Mouse (Mus musculus) hindbrain, embryonic 10.5 days (tissue): ENCODE results near the gene Pdf. TPM values are rescaled to one million over a fixed set of nuclear protein-coding genes. Genes with fewer than 3 reads are reported as not detected.

Experiments
- DNase-seq: peaks from one replicate; pipeline ENCODE4 v3.0.0-alpha.2; 2017; ENCODE audit warnings: low spot score
- H3K27ac ChIP-seq: fragments of 300-500 bp; sonication (generic); 2 replicates; pipeline ENCODE4 v1.5.1; 2016; ENCODE audit warnings: mild to moderate bottlenecking, moderate library complexity
- H3K27me3 ChIP-seq: fragments of 300-500 bp; sonication (generic); 2 replicates; pipeline ENCODE4 v1.6.1; 2016; ENCODE audit warnings: mild to moderate bottlenecking; ENCODE audit not compliant: poor library complexity, insufficient read depth, severe bottlenecking
- H3K36me3 ChIP-seq: fragments of 300-500 bp; sonication (generic); 2 replicates; pipeline ENCODE4 v1.6.1; 2016; ENCODE audit warnings: mild to moderate bottlenecking, moderate library complexity
- H3K4me1 ChIP-seq: fragments of 300-500 bp; sonication (generic); replicated peaks from 2 replicates; pipeline ENCODE4 v1.6.1; 2016; ENCODE audit warnings: mild to moderate bottlenecking
- H3K4me3 ChIP-seq: fragments of 300-500 bp; sonication (generic); 2 replicates; pipeline ENCODE4 v1.5.1; 2016; ENCODE audit warnings: mild to moderate bottlenecking, moderate library complexity
- H3K9me3 ChIP-seq: fragments of 300-500 bp; sonication (generic); 2 replicates; pipeline ENCODE4 v1.6.1; 2016; ENCODE audit warnings: mild to moderate bottlenecking, moderate library complexity
- WGBS: fragments of 180-500 bp; shearing (Covaris S2); methylation state at CpG from one replicate; pipeline ENCODE4 v1.1.7; 2016; 5-methylcytosine and 5-hydroxymethylcytosine counted together
- polyA plus RNA-seq: library from polyadenylated mRNA; unstranded; fragments of >200 nt; fragmentation: Nextera tagmentation; extraction: Ambion mirVana; gene quantifications from 2 replicates; pipeline ENCODE4 v1.2.1, GENCODE M21; 2016

The Pdf gene
- 50.7 and 58.1 TPM in 2 replicates for polyA plus RNA-seq

DNA sequence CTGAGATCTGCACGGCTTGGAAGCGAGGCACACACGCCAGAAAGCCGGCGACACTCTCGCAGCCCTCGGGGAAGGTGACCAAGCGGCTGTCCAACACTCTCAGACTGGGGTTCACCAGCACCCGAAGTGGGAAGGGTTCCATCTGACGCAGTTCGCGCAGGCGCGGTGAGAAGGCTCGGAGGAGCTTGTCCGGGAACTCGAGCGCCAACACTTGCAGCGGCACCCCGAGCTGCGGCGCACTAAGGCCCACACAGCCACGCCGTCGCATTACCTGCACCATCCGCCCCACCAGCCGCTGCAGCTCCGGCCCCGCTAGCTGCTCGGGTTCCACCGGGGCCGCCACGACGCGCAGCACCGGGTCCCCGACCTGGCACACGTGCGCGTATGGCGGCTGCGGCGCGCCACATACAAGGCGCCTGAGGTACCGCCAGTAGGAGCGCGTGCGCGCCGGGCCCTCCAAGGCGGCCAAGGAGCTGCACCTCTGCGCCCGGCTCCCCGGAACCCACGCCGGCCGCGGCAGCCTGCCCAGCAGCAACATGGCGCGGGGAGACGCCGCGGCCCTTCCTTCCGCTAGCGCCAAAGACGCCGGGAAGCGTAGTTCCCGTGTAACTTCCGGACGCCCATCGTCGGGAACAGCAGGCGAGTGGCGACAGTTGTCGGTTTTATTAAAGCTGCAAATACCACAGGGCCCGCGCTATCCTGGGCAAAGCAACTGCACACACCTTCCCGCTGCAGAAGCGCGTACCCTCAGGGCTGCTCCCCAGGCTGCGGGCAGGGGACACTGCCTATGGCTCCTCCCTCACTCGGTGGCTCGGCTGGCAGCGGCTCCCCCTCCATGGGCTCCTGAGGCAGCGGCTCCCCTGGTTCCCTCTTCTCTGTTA, at the start of gene Pdf:
TSS of gene Pdf (minus strand) at position 554 of the 881 bp plus-strand sequence.
- H3K36me3 ChIP-seq = peaks cover 85% of the 10 kb centered on the region

DNA sequence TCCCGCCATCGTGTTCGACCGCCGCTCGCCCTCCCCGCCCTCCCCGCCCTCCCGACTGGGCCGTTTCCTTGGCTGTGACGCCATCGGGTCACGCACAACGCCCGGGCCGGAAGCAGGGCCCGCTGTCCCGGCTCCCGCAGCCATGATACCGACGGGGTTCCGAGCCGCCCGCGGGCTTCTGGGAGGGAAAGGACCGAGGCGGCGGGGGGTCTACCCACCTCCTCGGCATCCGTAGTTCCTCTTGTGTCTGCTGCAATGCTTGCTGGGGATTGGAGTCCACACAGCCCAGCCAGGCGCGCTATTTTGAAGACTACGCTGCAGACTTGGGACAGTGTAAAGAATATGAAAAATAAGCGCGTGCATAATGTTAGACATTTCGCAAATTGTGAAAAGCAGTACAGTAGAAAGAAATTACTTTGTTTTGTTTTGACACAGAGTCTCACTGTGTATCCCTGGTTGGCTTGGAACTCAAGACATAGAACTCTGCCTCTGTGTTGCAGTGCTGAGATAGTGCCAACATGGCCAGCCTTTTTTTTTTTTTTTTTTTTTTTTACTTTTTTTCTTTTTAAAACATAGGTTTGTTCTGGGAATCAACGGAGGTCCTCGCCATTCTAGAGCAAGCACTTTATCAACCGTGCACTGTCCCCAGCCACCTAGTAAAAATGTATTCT, 48.1 kb upstream of the Pdf start, which contains the start of gene Terf2:
TSS of gene Terf2 (minus strand) at position 182 of the 671 bp plus-strand sequence.
- Histone ChIP-seq H3K27me3 (no peaks in the 10 kb centered on the region), H3K4me3 (peak within 1 kb of the TSS; percentile 86), H3K4me1 (peaks cover 22% of the 10 kb centered on the region), H3K36me3 (peaks cover 31% of the 10 kb centered on the region), H3K9me3 (no peaks in the 10 kb centered on the region), H3K27ac (peak within 1 kb of the TSS; percentile 97)
- 4% methylated on average over 39 of the region's 39 CpGs for WGBS
- peak; percentile 96 for DNase-seq

More for the DNA sequence above, at the start of gene Pdf:
- Histone ChIP-seq H3K27me3 (no peaks in the 10 kb centered on the region), H3K9me3 (no peaks in the 10 kb centered on the region), H3K4me1 (peaks cover 25% of the 10 kb centered on the region), H3K4me3 (peak within 1 kb of the TSS; percentile 88), H3K27ac (peak within 1 kb of the TSS; percentile 96)
- WGBS = under 1% methylated on average over 87 of the region's 87 CpGs
- DNase-seq = peak; percentile 78

DNA sequence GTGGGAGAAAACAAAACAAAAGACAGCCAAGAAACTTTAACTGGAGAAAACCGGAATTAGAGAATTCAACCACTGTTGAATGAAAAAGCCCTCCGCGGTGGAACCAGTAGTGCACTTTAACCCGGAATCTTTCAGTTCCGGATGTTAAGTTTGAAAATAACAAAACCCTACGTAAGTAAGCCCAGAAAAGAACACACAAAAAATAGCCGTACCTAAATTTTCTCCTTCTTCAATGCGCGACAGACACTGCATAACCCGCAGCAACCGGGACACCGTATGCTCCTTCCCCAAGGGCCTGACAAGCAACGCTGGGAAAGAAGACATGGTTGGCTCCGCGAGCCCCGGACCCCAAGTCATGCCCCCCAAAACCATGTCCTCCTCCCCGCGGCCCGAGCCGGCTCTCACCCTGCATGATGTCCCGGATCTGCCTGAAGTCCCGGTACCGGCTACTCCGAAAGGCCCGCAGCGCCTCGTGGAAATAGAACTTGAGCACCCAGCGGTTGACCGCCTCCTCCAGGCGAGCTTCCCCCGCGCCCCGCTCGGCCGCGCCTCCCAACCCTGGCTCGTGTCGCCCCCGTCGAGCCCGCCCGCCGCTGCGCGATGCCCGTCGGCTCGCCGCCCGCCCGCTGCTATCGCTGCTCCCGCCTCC, 47.4 kb upstream of the Pdf start:
- no peaks in the 10 kb centered on the region for H3K9me3 ChIP-seq
- DNase-seq = no peak
- no peaks in the 10 kb centered on the region for H3K27me3 ChIP-seq
- H3K36me3 ChIP-seq = peaks cover 37% of the 10 kb centered on the region
- H3K27ac ChIP-seq = peak overlapping the region; percentile 97
- H3K4me1 ChIP-seq = peaks cover 22% of the 10 kb centered on the region
- H3K4me3 ChIP-seq = peak overlapping the region; percentile 86
- WGBS = 1% methylated on average over 53 of the region's 53 CpGs

DNA sequence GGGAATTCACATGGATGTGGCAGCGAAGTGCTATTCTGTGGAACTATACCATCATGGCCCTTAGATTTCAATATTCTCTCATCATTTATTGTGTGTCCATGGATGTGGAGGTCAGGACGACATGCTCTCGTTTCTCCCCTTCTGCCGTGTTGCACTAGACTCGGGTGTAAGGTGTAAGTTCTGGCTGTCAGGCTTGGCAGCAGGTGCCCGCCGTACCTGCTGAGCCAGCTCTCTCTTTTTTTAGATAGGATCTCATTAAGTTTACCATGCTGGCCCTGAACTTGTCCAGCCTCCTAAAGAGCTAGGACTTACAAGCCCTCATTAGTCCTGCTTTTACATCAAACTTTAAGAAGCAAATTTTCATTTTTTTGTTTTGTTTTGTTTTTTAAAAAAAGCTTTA, 42.1 kb upstream of the Pdf start:
- H3K27ac ChIP-seq = no peak overlapping the region
- H3K27me3 ChIP-seq = no peaks in the 10 kb centered on the region
- H3K4me1 ChIP-seq = peaks cover 18% of the 10 kb centered on the region
- H3K4me3 ChIP-seq = no peak overlapping the region
- H3K36me3 ChIP-seq = peaks cover 88% of the 10 kb centered on the region
- WGBS = 94% methylated on average over 7 of the region's 7 CpGs
- peaks cover 4% of the 10 kb centered on the region; the same call in 1 of the 2 replicates for H3K9me3 ChIP-seq
- DNase-seq = no peak

DNA sequence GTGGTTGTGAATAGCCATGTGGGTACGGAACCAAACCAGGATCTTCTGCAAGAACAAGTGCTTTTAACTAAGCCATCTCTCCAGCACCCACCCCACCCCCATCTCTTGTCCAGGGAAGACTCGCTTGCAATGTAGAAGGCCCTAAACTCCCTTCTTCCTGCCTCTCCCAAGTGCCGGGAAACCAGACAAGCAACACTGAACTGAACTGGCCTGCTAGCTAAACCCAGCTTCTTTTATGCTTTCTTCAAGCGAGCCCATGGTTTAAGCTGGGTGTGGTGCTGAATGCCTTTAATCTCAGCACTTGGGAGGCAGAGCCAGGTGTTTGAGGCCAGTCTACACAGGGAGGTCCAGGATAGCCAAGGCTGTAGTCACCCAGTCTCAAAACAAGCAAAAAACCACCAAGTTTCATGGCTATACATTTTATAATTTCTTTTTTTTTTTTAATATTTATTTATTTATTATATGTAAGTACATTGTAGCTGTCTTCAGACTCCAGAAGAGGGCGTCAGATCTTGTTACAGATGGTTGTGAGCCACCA, 40.2 kb upstream of the Pdf start:
- peaks cover 96% of the 10 kb centered on the region for H3K36me3 ChIP-seq
- no peak overlapping the region for H3K27ac ChIP-seq
- H3K9me3 ChIP-seq = peaks cover 4% of the 10 kb centered on the region; the same call in 1 of the 2 replicates
- 94% methylated on average over 5 of the region's 5 CpGs for WGBS
- no peaks in the 10 kb centered on the region for H3K4me1 ChIP-seq
- no peak overlapping the region for H3K4me3 ChIP-seq
- H3K27me3 ChIP-seq = no peaks in the 10 kb centered on the region
- DNase-seq = no peak

DNA sequence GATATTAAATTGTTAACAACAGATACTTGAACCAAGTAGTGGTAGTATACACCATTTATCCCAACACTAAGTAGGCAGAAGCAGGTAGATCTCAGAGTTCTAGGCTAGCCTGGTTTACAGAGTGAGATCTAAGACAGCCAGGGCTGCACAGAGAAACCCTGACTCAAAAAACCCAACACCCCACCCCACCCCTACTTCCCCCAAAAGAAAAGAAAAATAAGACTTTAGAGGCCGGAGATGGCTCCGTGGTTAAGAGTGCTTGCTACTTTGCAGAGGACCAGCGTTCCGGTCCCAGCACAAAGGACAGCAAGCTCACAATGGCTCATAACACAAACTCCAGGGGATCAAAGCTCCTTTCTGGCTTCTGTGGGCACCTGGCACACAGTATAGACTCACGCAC, 37.6 kb upstream of the Pdf start:
- H3K4me1 ChIP-seq = no peaks in the 10 kb centered on the region
- no peaks in the 10 kb centered on the region for H3K27me3 ChIP-seq
- peaks cover 4% of the 10 kb centered on the region; the same call in 1 of the 2 replicates for H3K9me3 ChIP-seq
- no peak for DNase-seq
- no peak overlapping the region for H3K4me3 ChIP-seq
- peaks cover 97% of the 10 kb centered on the region for H3K36me3 ChIP-seq
- no peak overlapping the region for H3K27ac ChIP-seq
- WGBS = 97% methylated on average over 5 of the region's 5 CpGs

DNA sequence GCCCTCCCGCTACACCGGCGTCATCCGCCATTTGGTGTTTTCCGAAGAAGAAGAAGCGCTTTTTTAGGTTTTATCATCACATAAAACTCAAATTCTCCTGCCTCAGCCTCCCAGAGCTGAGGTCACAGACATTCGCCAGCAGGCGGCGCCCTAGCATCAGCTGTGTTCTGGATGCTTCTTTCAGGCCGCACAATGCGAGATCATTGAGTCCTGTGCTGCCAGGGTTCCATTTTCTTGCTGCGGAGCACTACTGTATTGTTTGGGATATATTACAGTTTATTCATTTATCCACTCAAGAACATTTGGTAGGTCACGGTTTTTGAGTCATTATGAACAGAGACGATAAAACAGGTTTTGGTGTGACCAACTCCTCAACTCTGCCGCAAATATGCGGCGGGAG, 36.9 kb upstream of the Pdf start:
- Histone ChIP-seq H3K4me1 (no peaks in the 10 kb centered on the region), H3K36me3 (peaks cover 97% of the 10 kb centered on the region)
- 96% methylated on average over 17 of the region's 17 CpGs for WGBS

DNA sequence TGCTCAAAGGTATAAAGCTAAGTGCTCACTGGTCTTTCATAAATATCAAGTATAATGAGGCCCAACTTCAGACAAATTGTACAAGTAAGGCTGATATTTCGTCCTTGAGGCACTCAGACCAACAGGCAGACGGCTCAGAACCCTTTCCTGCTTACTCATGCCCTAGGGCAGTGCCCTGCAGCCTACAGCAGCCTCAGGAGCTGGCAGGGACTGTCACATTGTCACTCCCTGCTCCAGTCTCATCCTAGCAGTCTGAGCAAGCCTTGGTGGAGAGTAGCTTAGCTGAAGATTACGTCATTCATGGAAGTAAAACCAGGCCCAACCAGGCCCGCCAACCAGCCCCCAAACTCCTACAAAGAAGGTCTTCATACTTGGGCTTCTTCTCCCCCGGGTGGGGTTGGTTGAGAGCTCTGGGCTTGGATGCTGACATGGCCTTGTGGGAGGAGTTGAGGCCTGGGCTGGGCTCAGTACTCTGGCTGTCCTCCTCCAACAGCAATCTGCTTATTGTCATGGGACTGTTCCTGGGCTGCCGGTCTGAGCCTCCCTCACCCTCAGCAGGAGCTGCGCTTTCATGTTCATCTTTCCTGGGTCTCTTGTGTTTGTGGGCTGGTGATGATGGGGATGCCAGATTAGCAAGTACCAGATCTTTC, 27.9 kb upstream of the Pdf start:
- WGBS = 94% methylated on average over 7 of the region's 7 CpGs
- no peak overlapping the region for H3K4me3 ChIP-seq
- H3K36me3 ChIP-seq = peaks cover 99% of the 10 kb centered on the region

More for the DNA sequence above, 36.9 kb upstream of the Pdf start:
- Histone ChIP-seq H3K27me3 (no peaks in the 10 kb centered on the region), H3K4me3 (no peak overlapping the region), H3K9me3 (peaks cover 4% of the 10 kb centered on the region; the same call in 1 of the 2 replicates), H3K27ac (no peak overlapping the region)
- DNase-seq = no peak

DNA sequence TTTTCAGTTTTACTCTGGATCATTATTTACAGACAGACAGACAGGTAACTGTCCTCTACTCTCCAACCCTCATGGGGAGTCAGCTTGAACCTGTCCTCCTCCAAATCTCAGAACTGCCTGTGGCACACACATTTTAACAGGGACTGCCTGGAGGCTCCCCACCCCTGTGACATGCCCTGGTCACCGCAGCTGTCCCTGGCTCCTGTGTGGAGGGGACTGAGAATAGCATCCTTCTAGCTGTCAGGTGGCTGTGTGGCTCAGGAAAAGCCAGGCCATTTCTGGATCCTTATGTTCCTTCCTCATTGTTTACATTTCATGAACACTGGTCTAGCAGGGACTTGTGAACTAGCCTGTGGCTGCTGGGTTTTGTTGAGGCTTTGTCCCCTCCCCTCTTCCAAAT, 25.7 kb upstream of the Pdf start:
- 88% methylated on average over 1 of the region's 1 CpGs for WGBS
- peaks cover 98% of the 10 kb centered on the region for H3K36me3 ChIP-seq

More for the DNA sequence above, 27.9 kb upstream of the Pdf start:
- no peak for DNase-seq
- no peaks in the 10 kb centered on the region for H3K27me3 ChIP-seq
- no peaks in the 10 kb centered on the region for H3K4me1 ChIP-seq
- no peaks in the 10 kb centered on the region for H3K9me3 ChIP-seq
- H3K27ac ChIP-seq = no peak overlapping the region

DNA sequence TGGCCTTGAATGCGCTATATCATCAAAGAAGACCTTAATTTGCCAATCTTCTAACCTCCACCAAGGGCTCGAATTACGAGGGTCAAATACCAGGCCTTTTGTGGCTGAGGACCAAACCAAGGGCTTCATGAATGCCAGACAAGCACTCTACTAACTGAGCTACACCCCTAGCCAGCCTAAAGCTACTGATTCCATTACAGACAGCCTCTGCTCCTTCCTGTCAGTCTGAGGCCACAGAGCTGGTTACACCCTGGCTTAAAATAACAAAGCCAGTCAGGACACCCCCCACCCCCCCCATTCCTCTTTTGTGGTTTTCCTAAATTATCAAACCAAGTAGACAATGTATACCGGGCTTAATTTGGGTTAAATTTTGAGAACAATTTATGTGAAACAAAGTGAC, 25.3 kb upstream of the Pdf start:
- 88% methylated on average over 4 of the region's 4 CpGs for WGBS
- H3K4me3 ChIP-seq = no peak overlapping the region

More for the DNA sequence above, 25.7 kb upstream of the Pdf start:
- DNase-seq = no peak
- Histone ChIP-seq H3K27me3 (no peaks in the 10 kb centered on the region), H3K4me1 (no peaks in the 10 kb centered on the region), H3K27ac (no peak overlapping the region), H3K9me3 (no peaks in the 10 kb centered on the region), H3K4me3 (no peak overlapping the region)

DNA sequence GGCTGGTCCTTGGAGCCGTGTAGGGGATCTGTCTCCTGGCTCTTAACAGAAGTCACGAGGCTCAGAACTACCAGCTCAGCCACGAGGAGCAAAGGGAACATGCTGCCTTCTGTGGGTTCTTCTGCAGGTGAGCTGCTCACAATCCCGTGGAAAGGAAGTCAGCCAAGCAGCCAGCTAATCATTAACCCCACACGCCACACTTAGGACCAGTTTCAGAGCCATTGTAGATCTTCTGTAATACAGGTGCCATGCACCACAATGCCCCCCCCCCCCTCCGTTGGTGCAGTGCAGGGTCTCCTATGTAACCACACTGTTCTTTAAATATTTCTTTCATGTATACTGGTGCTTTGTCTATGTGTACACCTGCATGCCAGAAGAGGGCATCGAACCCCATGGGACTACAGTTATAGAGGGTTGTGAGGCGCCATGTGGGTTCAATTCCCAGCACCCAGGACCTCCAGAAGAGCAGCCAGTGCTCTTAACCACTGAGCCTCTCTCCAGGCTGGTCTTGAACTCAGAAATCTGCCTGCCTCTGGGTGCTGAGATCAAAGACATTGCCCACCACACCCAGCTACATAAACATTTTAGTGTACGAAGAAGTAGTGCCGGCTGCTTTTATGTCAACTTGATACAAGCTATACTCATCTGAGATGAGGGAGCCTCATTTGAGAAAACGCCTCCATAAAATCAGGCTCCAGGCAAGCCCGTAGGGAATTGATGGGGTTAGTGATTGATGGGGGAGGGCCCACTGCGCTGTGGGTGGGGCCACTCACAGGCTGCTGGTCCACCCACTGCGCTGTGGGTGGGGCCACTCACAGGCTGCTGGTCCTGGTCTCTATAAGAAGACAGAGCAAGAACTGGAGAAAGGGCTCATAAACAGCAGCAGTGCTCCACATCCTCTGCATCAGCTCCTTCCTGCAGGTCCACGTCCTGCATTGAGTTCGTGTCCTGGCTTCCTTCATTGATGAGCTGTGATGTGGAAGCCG, 17.4 kb upstream of the Pdf start, which contains the start of gene Tmed6:
TSS of gene Tmed6 (minus strand) at position 134 of the 986 bp plus-strand sequence.
- no peaks in the 10 kb centered on the region for H3K27me3 ChIP-seq
- no peaks in the 10 kb centered on the region for H3K4me1 ChIP-seq
- H3K4me3 ChIP-seq = no peak within 1 kb of the TSS
- H3K36me3 ChIP-seq = peaks cover 25% of the 10 kb centered on the region
- H3K9me3 ChIP-seq = no peaks in the 10 kb centered on the region
- no peak within 1 kb of the TSS for H3K27ac ChIP-seq
- 66% methylated on average over 17 of the region's 17 CpGs for WGBS
- DNase-seq = no peak

More for the DNA sequence above, 25.3 kb upstream of the Pdf start:
- H3K27me3 ChIP-seq = no peaks in the 10 kb centered on the region
- H3K27ac ChIP-seq = no peak overlapping the region
- no peaks in the 10 kb centered on the region for H3K9me3 ChIP-seq
- peaks cover 98% of the 10 kb centered on the region for H3K36me3 ChIP-seq
- no peaks in the 10 kb centered on the region for H3K4me1 ChIP-seq
- DNase-seq = no peak
